Mouse (Mus musculus): ENCODE data around the gene Isca2.

Isca2 gene

GRCm38 (mm10) chr12:84771981-84772520, 1.0 kb upstream of the Isca2 start:
- no peak for DNase-seq (ENCODE audit: extremely low read depth, low read depth)

GRCm38 (mm10) chr12:84773476-84773875, 425 bp downstream of the Isca2 start:
- no peak for DNase-seq (ENCODE audit: extremely low read depth, low read depth)

- no peak for DNase-seq (ENCODE audit: extremely low read depth, low read depth)
Measured at GRCm38 (mm10) chr12:84774376-84774775, 1.3 kb downstream of the Isca2 start.

DNA sequence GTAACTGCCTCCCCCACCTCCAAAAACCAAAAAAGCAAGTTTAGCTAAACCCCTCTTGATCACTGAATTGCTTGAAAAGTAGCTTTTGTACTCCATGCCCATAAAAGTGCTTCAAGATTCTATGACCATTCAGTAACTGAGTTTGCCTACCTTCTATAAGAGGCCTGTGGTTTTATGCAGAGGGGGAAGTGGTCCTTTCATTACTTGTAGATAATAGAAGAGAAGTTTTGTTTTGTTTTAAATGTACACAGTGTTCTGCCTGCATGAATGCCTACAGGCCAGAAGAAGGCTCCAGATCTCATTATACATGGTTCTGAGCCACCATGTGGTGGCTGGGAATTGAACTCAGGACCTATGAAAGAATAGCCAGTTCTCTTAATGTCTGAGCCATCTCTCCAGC, 3.2 kb downstream of the Isca2 start:
- peak; percentile 40 for DNase-seq (ENCODE audit: extremely low read depth, low read depth)

DNA sequence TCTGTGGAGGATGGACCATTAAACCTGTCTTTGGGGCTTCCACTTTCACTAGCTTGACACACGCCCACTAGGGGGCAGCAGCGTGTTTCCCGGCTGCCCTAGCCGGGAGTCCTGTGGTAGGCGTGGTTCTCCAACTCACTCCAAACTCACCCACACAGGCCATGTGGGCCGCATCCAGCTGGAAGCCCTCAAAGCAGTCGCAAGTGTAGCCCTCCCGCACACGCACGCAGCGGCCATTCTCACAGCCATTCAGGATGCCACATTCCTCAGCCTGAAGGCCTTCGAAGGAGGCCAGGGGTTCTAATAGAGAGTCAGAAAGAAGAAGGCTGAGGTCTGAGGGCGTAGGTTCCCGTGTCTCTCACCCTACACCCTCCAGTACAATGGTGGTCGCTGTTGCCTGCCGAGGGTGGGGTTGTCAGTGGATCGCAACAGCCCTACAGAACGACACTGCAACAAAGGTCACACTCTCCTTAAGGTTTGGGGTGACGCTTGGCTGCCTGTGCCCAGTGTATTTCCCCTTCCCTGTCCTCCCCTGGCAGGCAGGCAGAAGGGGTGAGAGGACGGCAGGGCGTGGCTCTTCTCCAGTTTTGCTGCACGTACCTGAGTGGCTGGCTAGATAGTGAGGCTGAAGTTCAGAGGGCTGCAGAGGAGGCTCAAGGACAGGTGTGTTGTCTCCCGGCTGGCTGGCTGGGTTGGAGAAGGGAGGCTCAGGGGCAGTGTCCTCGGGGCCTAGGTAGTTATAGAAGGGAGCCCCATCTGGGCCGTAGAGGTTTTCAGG, 11.7 kb downstream of the Isca2 start:
- peak; percentile 66 for DNase-seq (ENCODE audit: extremely low read depth, low read depth)

DNA sequence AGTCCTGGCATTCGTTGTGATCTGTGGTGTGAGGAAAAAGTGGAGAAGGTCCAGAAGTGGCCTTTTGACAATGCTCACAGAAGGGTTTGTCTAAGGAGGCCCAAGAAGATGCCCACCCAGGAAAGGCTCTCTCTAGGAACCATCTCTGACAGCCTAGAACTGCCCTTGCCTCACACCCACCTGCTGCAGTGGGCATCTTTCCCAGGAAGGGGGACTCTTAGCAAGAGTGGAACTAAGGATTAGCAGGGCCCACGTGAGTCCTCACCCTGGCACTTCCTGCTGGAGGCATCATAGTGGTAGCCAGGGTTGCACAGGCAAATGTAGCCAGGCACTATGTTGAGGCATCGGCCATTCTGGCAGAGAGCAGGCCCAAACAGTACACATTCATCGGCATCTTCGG, 13.0 kb downstream of the Isca2 start:
- no peak for DNase-seq (ENCODE audit: extremely low read depth, low read depth)

DNA sequence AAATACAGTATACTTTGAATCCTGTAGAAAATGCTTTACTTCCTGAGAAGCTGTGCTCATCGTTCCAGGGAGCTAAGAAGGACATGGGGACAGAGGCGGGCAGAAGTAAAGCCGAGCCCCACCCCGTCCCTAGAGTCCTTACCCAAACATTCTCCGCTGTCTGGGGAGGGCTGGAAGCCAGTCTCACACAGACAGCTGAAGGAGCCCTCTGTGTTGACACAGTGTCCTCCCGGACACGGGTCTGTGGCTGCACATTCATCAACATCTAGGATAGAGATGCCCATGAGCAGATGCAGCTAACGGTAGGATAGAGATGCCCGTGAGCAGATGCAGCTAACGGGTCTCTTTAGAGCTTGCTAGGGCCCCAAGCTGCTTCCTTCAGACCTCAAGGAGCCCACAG, 17.8 kb downstream of the Isca2 start:
- DNase-seq (ENCODE audit: extremely low read depth, low read depth), result no peak

DNA sequence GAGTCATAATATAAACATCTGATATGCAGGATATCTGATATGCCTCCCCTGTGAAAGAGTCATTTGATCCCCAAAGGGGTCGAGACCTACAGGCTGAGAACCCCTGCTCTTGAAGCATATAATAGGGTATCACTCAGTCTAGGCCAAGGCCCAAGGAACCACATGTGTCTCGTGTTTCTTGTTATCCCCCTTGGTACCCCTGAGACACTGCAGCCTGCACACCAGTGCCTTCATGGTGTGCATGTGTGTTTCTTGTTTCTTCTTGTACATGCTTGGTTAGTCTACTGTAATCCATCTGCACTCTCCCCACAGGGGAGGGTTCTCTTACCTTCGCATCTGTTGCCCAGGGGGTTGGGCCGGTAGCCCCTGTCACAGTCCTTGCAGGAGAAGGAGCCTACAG, 19.6 kb downstream of the Isca2 start:
- no peak for DNase-seq (ENCODE audit: extremely low read depth, low read depth)

- no peak for DNase-seq (ENCODE audit: extremely low read depth, low read depth)
Measured at GRCm38 (mm10) chr12:84794647-84795046, 21.6 kb downstream of the Isca2 start.

DNA sequence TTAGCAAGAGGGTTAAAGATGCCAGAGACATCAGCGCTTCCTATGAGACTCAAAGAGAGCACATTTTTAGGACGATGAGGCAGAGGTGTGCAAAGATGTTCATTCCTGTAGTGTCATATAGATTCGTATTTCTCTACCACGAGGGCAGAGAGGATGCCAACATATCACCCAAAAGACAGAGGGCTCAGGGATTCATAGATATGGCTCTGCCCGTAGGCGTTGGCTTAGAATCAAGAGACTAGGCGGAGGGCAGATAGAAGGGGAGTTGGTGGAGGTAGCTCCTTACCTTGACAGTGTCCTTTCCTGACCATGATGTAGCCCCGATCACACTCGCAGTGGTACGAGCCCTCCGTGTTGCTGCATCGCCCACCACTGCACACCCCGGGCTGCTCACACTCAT, 26.0 kb downstream of the Isca2 start:
- DNase-seq (ENCODE audit: extremely low read depth, low read depth), result no peak

GRCm38 (mm10) chr12:84800419-84800818, 27.4 kb downstream of the Isca2 start:
- DNase-seq (ENCODE audit: extremely low read depth, low read depth), result no peak

- DNase-seq (ENCODE audit: extremely low read depth, low read depth), result no peak
Measured at GRCm38 (mm10) chr12:84801532-84802110, 28.6 kb downstream of the Isca2 start.

DNA sequence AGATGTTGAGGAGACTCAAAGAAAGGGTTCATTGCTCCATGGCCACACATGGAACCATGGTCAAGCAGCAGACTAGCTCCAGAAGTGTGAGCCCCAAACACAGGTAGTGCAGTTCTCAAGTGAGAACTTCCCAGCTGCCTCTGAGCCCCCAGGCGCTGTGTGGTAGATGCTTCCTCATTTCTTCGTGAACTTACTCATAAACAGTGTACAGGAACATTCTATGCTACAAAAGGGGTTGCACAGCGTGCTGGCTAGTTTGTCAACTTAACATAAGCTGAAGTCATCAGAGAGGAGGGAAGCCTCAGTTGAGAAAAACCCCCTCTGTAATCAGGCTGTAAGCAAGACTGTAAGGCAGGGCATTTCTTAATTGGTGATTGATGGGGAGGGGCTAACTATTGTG, 29.6 kb downstream of the Isca2 start:
- peak; percentile 11 for DNase-seq (ENCODE audit: extremely low read depth, low read depth)

GRCm38 (mm10) chr12:84805228-84805842, 32.3 kb downstream of the Isca2 start:
- DNase-seq (ENCODE audit: extremely low read depth, low read depth), result no peak

DNA sequence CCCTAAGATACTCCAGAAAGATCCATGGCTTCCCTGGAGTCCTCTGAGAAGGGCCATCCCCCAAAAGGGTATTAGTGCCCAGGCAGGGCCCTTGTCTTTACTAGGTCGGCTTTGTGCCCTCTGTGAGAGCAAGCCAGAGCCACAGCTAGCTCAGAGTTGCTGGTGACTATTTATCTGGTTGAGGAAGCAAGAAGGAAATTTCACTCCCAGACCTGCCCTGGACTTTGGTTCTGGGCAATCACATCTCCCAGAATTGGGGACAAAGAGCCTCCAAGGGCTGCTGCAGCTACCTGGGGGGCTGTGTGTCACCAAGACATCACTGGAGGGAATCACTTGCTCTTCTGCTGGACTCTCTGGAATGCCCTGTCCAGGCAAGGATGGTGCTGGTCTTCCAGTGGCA, 33.0 kb downstream of the Isca2 start:
- DNase-seq (ENCODE audit: extremely low read depth, low read depth), result no peak

- DNase-seq (ENCODE audit: extremely low read depth, low read depth), result no peak
Measured at GRCm38 (mm10) chr12:84806726-84807125, 33.7 kb downstream of the Isca2 start.

DNA sequence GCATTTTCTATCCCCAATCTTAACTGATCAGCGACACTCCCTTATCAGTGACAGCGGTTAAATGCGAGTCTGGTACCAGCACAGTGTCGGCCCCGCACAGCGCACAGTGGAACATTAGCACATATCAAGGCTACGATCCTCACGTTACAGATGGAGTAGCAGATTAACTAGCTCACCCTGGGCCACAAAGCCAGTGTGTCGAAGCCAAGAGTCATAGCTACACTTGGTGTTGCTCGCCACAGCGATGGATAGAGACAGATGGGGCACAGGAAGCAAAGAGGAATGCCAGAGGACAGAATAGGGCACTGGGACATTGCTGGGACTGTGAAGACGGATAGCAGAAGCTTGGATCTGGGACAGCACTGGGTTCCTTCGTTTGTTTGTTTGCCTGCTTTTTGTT, 34.3 kb downstream of the Isca2 start:
- DNase-seq (ENCODE audit: extremely low read depth, low read depth), result no peak

- no peak for DNase-seq (ENCODE audit: extremely low read depth, low read depth)
Measured at GRCm38 (mm10) chr12:84809033-84809432, 36.0 kb downstream of the Isca2 start.

- DNase-seq (ENCODE audit: extremely low read depth, low read depth), result no peak
Measured at GRCm38 (mm10) chr12:84810810-84811209, 37.8 kb downstream of the Isca2 start.

- no peak for DNase-seq (ENCODE audit: extremely low read depth, low read depth)
Measured at GRCm38 (mm10) chr12:84811510-84811909, 38.5 kb downstream of the Isca2 start.

DNA sequence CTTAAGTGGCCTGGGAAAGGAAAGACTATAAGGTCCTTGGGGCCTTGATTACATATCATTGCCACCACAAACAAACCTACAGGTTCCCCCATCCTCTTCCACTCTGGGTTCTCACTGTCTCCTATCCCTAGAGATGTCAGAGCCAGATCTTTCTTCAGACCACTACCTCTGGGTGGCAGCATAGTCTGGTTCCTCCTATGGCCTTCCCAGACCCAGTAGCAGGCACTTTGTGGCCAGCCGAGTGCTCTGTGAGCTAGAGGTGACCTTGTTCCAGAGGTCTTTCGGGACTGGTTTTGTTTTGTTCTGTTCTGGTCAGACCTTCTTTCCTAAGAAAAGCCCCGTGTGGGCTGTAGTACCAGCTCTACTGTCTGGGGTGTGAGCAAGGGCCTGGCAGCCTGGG, 39.0 kb downstream of the Isca2 start:
- no peak for DNase-seq (ENCODE audit: extremely low read depth, low read depth)

DNA sequence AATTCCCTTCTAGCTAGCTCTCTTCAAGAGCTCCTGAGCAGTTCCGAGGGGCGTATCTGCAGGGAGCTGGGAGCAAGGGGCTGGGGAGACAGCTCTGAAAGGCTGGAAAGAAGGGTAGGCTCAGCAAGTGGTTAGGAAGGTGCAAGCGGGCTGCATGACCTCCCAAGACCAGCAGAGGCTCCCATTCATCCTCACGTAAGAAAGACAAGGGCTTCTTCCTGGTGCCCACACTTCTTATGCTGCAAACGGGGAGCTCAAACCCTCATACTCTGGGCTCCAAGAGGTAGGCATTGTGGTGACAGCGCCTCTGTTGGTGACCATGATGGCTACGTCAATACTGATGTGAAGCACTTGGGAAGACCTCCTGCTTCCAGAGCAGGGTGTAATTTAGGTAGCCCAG, 40.7 kb downstream of the Isca2 start:
- DNase-seq (ENCODE audit: extremely low read depth, low read depth), result no peak

Measured in MEL-GATA-1-ER (cell line).